ENCODE assay signal across 19 mouse cellular contexts in genomic region chr9:78064121-78064520, GRCm38 (mm10). TPM values are rescaled to one million over a fixed set of nuclear protein-coding genes. Genes with fewer than 3 reads are reported as not detected.
DNase-seq lines count a peak whose midpoint lies in the region; ATAC-seq and TF ChIP-seq lines count a peak whose summit lies in the region.
"Had no signal": no experiment of that assay in that cellular context is flagged by ENCODE, and none has a peak within 500 bp of the region (broad histone marks: within the 10 kb centered on the region; RNA-seq: fewer than 3 reads in every experiment).

No protein-coding gene starts in this region.

- TF ChIP-seq CTCF in kidney, postnatal 0 days (IDR thresholded peaks at IDR 0.05; ENCODE audit: low read depth): no peak
- TF ChIP-seq CTCF in lung, postnatal 0 days (IDR thresholded peaks at IDR 0.05): no peak

- H3K27me3 ChIP-seq in heart, embryonic 13.5 days (replicated peaks): no peaks in the 10 kb centered on the region
- no peaks in the 10 kb centered on the region for H3K27me3 ChIP-seq in embryonic facial prominence, embryonic 11.5 days (ENCODE audit: control insufficient read depth, insufficient read depth, low read length)
- H3K27me3 ChIP-seq in kidney, postnatal 0 days (ENCODE audit: insufficient read depth, low read length): no peaks in the 10 kb centered on the region
- H3K27me3 ChIP-seq in lung, postnatal 0 days (replicated peaks; ENCODE audit: insufficient read depth, low read length): no peaks in the 10 kb centered on the region
- no peaks in the 10 kb centered on the region for H3K27me3 ChIP-seq in midbrain, embryonic 10.5 days (ENCODE audit: low read depth, poor library complexity, severe bottlenecking)

- H3K9me3 ChIP-seq in heart, embryonic 13.5 days: no peaks in the 10 kb centered on the region
- H3K9me3 ChIP-seq in embryonic facial prominence, embryonic 11.5 days (replicated peaks; ENCODE audit: control insufficient read depth, low read length): no peaks in the 10 kb centered on the region
- H3K9me3 ChIP-seq in kidney, postnatal 0 days (replicated peaks; ENCODE audit: low read length): no peaks in the 10 kb centered on the region
- no peaks in the 10 kb centered on the region for H3K9me3 ChIP-seq in lung, postnatal 0 days (ENCODE audit: low read length)
- H3K9me3 ChIP-seq in midbrain, embryonic 10.5 days (replicated peaks): no peaks in the 10 kb centered on the region

- peak; percentile 17; the same call in 1 of the 2 replicates for TF ChIP-seq EP300 in lung, postnatal 0 days (IDR thresholded peaks at IDR 0.05)

- ATAC-seq in heart, embryonic 13.5 days (ENCODE audit: extremely low read depth, insufficient number of reproducible peaks, low FRiP score, low TSS enrichment): no peak
- ATAC-seq in embryonic facial prominence, embryonic 11.5 days (replicated peaks; ENCODE audit: insufficient number of reproducible peaks, low FRiP score, low TSS enrichment, low read depth): no peak
- ATAC-seq in kidney, postnatal 0 days (replicated peaks; ENCODE audit: low FRiP score, low read depth): no peak; the same call in 1 of the 2 replicates
- peak; percentile 93 for ATAC-seq in lung, postnatal 0 days
- ATAC-seq in erythroid progenitor cell, adult 5-6 weeks (replicated peaks; ENCODE audit: low FRiP score, poor library complexity, severe bottlenecking): no peak
- ATAC-seq: intestine, postnatal 0 days had no signal

- H3K9ac ChIP-seq in heart, embryonic 13.5 days: no peak overlapping the region
- H3K9ac ChIP-seq in embryonic facial prominence, embryonic 11.5 days (replicated peaks; ENCODE audit: low read length): no peak overlapping the region
- H3K9ac ChIP-seq in kidney, postnatal 0 days (ENCODE audit: low read depth, low read length): no peak overlapping the region
- H3K9ac ChIP-seq in lung, postnatal 0 days (replicated peaks; ENCODE audit: low read depth): no peak overlapping the region
- H3K9ac ChIP-seq: hindbrain, embryonic 14.5 days; liver, embryonic 14.5 days had no signal

- H3K36me3 ChIP-seq in heart, embryonic 13.5 days: no peaks in the 10 kb centered on the region
- no peaks in the 10 kb centered on the region for H3K36me3 ChIP-seq in embryonic facial prominence, embryonic 11.5 days (replicated peaks; ENCODE audit: control insufficient read depth, insufficient read depth, low read depth, low read length)
- no peaks in the 10 kb centered on the region for H3K36me3 ChIP-seq in kidney, postnatal 0 days (ENCODE audit: insufficient read depth, low read length)
- no peaks in the 10 kb centered on the region for H3K36me3 ChIP-seq in lung, postnatal 0 days (ENCODE audit: insufficient read depth, low read length)
- H3K36me3 ChIP-seq in midbrain, embryonic 10.5 days: no peaks in the 10 kb centered on the region

- H3K4me2 ChIP-seq in heart, embryonic 13.5 days: peak overlapping the region; percentile 18; the same call in 1 of the 2 replicates
- no peak overlapping the region for H3K4me2 ChIP-seq in embryonic facial prominence, embryonic 11.5 days (ENCODE audit: low read depth, low read length)
- no peak overlapping the region for H3K4me2 ChIP-seq in kidney, postnatal 0 days (ENCODE audit: low read length)
- H3K4me2 ChIP-seq in lung, postnatal 0 days (replicated peaks; ENCODE audit: low read depth, low read length): no peak overlapping the region
- H3K4me2 ChIP-seq: hindbrain, embryonic 14.5 days had no signal

- intact Hi-C loops in heart, postnatal 14 days (cut with DNase I): no loop called here
- intact Hi-C loops in left cerebral cortex, postnatal 25 days (cut with DNase I): no loop called here

- H3K4me3 ChIP-seq in heart, embryonic 13.5 days: no peak overlapping the region
- H3K4me3 ChIP-seq in embryonic facial prominence, embryonic 11.5 days (ENCODE audit: low read depth, low read length): no peak overlapping the region
- no peak overlapping the region for H3K4me3 ChIP-seq in kidney, postnatal 0 days (replicated peaks; ENCODE audit: low read depth, low read length)
- H3K4me3 ChIP-seq in lung, postnatal 0 days (ENCODE audit: low read depth, low read length): no peak overlapping the region
- no peak overlapping the region for H3K4me3 ChIP-seq in midbrain, embryonic 10.5 days
- H3K4me3 ChIP-seq: left cerebral cortex, adult 2 months; myocyte had no signal

- peaks cover 11% of the 10 kb centered on the region for H3K4me1 ChIP-seq in heart, embryonic 13.5 days
- no peaks in the 10 kb centered on the region for H3K4me1 ChIP-seq in embryonic facial prominence, embryonic 11.5 days (ENCODE audit: control insufficient read depth, insufficient read depth, low read length)
- H3K4me1 ChIP-seq in kidney, postnatal 0 days (replicated peaks; ENCODE audit: insufficient read depth, low read length): no peaks in the 10 kb centered on the region
- no peaks in the 10 kb centered on the region for H3K4me1 ChIP-seq in lung, postnatal 0 days (ENCODE audit: insufficient read depth, low read depth, low read length)
- peaks cover 10% of the 10 kb centered on the region for H3K4me1 ChIP-seq in midbrain, embryonic 10.5 days

- DNase-seq in heart, postnatal 14 days: no peak
- peak; percentile 47 for DNase-seq in embryonic facial prominence, embryonic 11.5 days (ENCODE audit: low spot score)
- peak; percentile 48 for DNase-seq in kidney, postnatal 0 days (ENCODE audit: low spot score)
- DNase-seq in lung, postnatal 0 days (ENCODE audit: low spot score): peak; percentile 73
- no peak for DNase-seq in left cerebral cortex, postnatal 25 days (ENCODE audit: low spot score in 2 of 2)
- no peak for DNase-seq in midbrain, embryonic 10.5 days (ENCODE audit: low spot score)
- DNase-seq: adrenal gland, postnatal 10 days; cerebellum, postnatal 25 days; right cerebral cortex, adult 18-20 months had no signal

- 45% methylated on average over 10 of the region's 10 CpGs for WGBS in heart, embryonic 13.5 days
- 56% methylated on average over 10 of the region's 10 CpGs for WGBS in embryonic facial prominence, embryonic 11.5 days
- 46% methylated on average over 10 of the region's 10 CpGs for WGBS in kidney, postnatal 0 days
- 41% methylated on average over 10 of the region's 10 CpGs for WGBS in lung, postnatal 0 days
- WGBS in midbrain, embryonic 10.5 days: 67% methylated on average over 10 of the region's 10 CpGs

- no peak overlapping the region for H3K27ac ChIP-seq in heart, embryonic 13.5 days (replicated peaks)
- H3K27ac ChIP-seq in embryonic facial prominence, embryonic 11.5 days (replicated peaks; ENCODE audit: low read depth, low read length): no peak overlapping the region
- H3K27ac ChIP-seq in kidney, postnatal 0 days: peak overlapping the region; percentile 34; the same call in 1 of the 2 replicates
- H3K27ac ChIP-seq in lung, postnatal 0 days (ENCODE audit: low read length): no peak overlapping the region
- no peak overlapping the region for H3K27ac ChIP-seq in midbrain, embryonic 10.5 days (replicated peaks)
- H3K27ac ChIP-seq: hindbrain, embryonic 14.5 days; left cerebral cortex, adult 2 months; liver, embryonic 14.5 days had no signal

RNA-seq across cellular contexts. Expression of gene Gcm1, which starts 12.4 kb away (rescaled TPM):
- not detected in 2 replicates for polyA plus RNA-seq in heart, embryonic 13.5 days (2015; fragmentation: Nextera tagmentation; extraction: Ambion mirVana)
- total RNA-seq in heart, postnatal 14 days (2021): not detected
- not detected in 2 replicates for polyA plus RNA-seq in embryonic facial prominence, embryonic 11.5 days (2014; fragmentation: Nextera tagmentation; extraction: Ambion mirVana)
- 1.3 and 2.1 TPM in 2 replicates for polyA plus RNA-seq in kidney, postnatal 0 days (2015; fragmentation: Nextera tagmentation; extraction: Ambion mirVana)
- polyA plus RNA-seq in lung, postnatal 0 days (2015; fragmentation: Nextera tagmentation; extraction: Ambion mirVana): 0.14 TPM in 2 replicates
- total RNA-seq in erythroid progenitor cell, adult 5-6 weeks (2015; ENCODE audit: low replicate concordance): not detected in 2 replicates
- total RNA-seq in erythroid progenitor cell, adult 5-6 weeks (2017; ENCODE audit: low replicate concordance): not detected in 2 replicates
- total RNA-seq in left cerebral cortex, postnatal 25 days (2021): not detected
- 0.10 TPM in 1 of 2 replicates, not detected in the other for polyA plus RNA-seq in midbrain, embryonic 10.5 days (2016; fragmentation: Nextera tagmentation; extraction: Ambion mirVana)
- total RNA-seq: adrenal gland, postnatal 10 days; left cerebral cortex, adult 2 months; megakaryocyte-erythroid progenitor cell, adult 5-6 weeks had no signal
- polyA plus RNA-seq: gonadal fat pad, adult 2 months; heart, postnatal 0 days; hindbrain, embryonic 14.5 days; intestine, postnatal 0 days; liver, embryonic 14.5 days; myocyte had no signal

RNA-seq across cellular contexts. Expression of gene Fbxo9, which starts 44.7 kb away (rescaled TPM):
- 39.6 and 39.7 TPM in 2 replicates for polyA plus RNA-seq in heart, embryonic 13.5 days (2015; fragmentation: Nextera tagmentation; extraction: Ambion mirVana)
- total RNA-seq in heart, postnatal 14 days (2021): 10 to 100 TPM; 65.4 to 70.7 TPM
- 37.3 and 37.4 TPM in 2 replicates for polyA plus RNA-seq in embryonic facial prominence, embryonic 11.5 days (2014; fragmentation: Nextera tagmentation; extraction: Ambion mirVana)
- polyA plus RNA-seq in kidney, postnatal 0 days (2015; fragmentation: Nextera tagmentation; extraction: Ambion mirVana): 49.9 and 50.3 TPM in 2 replicates
- polyA plus RNA-seq in lung, postnatal 0 days (2015; fragmentation: Nextera tagmentation; extraction: Ambion mirVana): 55.1 and 59.9 TPM in 2 replicates
- total RNA-seq in erythroid progenitor cell, adult 5-6 weeks (2015; ENCODE audit: low replicate concordance): 223 and 268 TPM in 2 replicates
- 169 and 259 TPM in 2 replicates for total RNA-seq in erythroid progenitor cell, adult 5-6 weeks (2017; ENCODE audit: low replicate concordance)
- 100 to 1,000 TPM; 112 to 125 TPM for total RNA-seq in left cerebral cortex, postnatal 25 days (2021)
- 21.9 and 22.9 TPM in 2 replicates for polyA plus RNA-seq in midbrain, embryonic 10.5 days (2016; fragmentation: Nextera tagmentation; extraction: Ambion mirVana)

RNA-seq across cellular contexts. Expression of gene Ick, which starts 44.9 kb away (rescaled TPM):
- polyA plus RNA-seq in heart, embryonic 13.5 days (2015; fragmentation: Nextera tagmentation; extraction: Ambion mirVana): 14.0 and 14.9 TPM in 2 replicates
- total RNA-seq in heart, postnatal 14 days (2021): 10 to 100 TPM; 16.2 to 16.6 TPM
- 33.4 and 35.2 TPM in 2 replicates for polyA plus RNA-seq in embryonic facial prominence, embryonic 11.5 days (2014; fragmentation: Nextera tagmentation; extraction: Ambion mirVana)
- 21.9 and 22.8 TPM in 2 replicates for polyA plus RNA-seq in kidney, postnatal 0 days (2015; fragmentation: Nextera tagmentation; extraction: Ambion mirVana)
- polyA plus RNA-seq in lung, postnatal 0 days (2015; fragmentation: Nextera tagmentation; extraction: Ambion mirVana): 19.3 and 23.0 TPM in 2 replicates
- total RNA-seq in erythroid progenitor cell, adult 5-6 weeks (2015; ENCODE audit: low replicate concordance): 2.1 and 12.3 TPM in 2 replicates
- 0.90 and 5.2 TPM in 2 replicates for total RNA-seq in erythroid progenitor cell, adult 5-6 weeks (2017; ENCODE audit: low replicate concordance)
- 10 to 100 TPM; 18.7 to 19.8 TPM for total RNA-seq in left cerebral cortex, postnatal 25 days (2021)
- polyA plus RNA-seq in midbrain, embryonic 10.5 days (2016; fragmentation: Nextera tagmentation; extraction: Ambion mirVana): 33.5 and 35.8 TPM in 2 replicates

Comparison
In these comparisons a context has a peak if more than half of its experiments do, and no peak if none do; other contexts are left out.
1. DNase-seq: peak in embryonic facial prominence, embryonic 11.5 days (single experiment), kidney, postnatal 0 days (single experiment) and lung, postnatal 0 days (single experiment); none in heart, postnatal 14 days (0 of 2), left cerebral cortex, postnatal 25 days (0 of 2) and midbrain, embryonic 10.5 days (single experiment).